Mouse (Mus musculus): ENCODE data around the gene Plxdc1.

Plxdc1 gene

GRCm38 (mm10) chr11:97994539-97995100, 8.4 kb upstream of the Plxdc1 start:
- no peak for ATAC-seq (ENCODE audit: insufficient number of reproducible peaks, low FRiP score, low TSS enrichment)

DNA sequence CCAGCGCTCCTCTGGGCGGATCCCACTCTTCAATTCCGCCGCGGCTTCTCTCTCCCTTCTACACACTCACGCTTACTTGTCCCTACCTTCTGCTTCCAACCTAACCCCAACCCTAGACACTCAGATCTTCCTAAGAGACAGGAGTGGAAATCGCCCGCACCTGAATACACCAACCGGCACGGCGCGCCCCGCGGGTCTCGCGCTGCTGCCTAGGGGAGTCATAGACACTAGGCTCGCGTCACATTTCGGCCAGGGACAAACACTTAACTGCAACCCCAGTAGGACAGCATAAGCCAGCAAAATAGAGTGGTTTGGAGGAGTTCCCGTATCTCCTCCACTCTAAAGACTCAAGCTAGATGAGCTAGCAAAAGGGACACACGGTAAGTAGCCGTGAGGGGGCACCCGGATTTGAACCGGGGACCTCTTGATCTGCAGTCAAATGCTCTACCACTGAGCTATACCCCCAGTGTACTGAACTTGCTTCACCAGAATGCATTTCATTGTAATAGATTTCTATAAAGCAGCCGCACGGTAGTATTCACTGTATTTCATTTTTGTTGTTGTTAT, 2.4 kb upstream of the Plxdc1 start:
- peak; percentile 71; the same call in 1 of the 2 replicates for ATAC-seq (ENCODE audit: insufficient number of reproducible peaks, low FRiP score, low TSS enrichment)

- ATAC-seq (ENCODE audit: insufficient number of reproducible peaks, low FRiP score, low TSS enrichment) = peak; percentile 22; the same call in 1 of the 2 replicates
Observed at GRCm38 (mm10) chr11:97987551-97988526, 1.6 kb upstream of the Plxdc1 start.

- no peak for ATAC-seq (ENCODE audit: insufficient number of reproducible peaks, low FRiP score, low TSS enrichment)
Observed at GRCm38 (mm10) chr11:97986738-97987465, 658 bp upstream of the Plxdc1 start.

- no peak for ATAC-seq (ENCODE audit: insufficient number of reproducible peaks, low FRiP score, low TSS enrichment)
Observed at GRCm38 (mm10) chr11:97983983-97984382, 2.3 kb downstream of the Plxdc1 start.

GRCm38 (mm10) chr11:97983506-97983905, 2.7 kb downstream of the Plxdc1 start:
- no peak for ATAC-seq (ENCODE audit: insufficient number of reproducible peaks, low FRiP score, low TSS enrichment)

GRCm38 (mm10) chr11:97982721-97983120, 3.5 kb downstream of the Plxdc1 start:
- ATAC-seq (ENCODE audit: insufficient number of reproducible peaks, low FRiP score, low TSS enrichment) = no peak

DNA sequence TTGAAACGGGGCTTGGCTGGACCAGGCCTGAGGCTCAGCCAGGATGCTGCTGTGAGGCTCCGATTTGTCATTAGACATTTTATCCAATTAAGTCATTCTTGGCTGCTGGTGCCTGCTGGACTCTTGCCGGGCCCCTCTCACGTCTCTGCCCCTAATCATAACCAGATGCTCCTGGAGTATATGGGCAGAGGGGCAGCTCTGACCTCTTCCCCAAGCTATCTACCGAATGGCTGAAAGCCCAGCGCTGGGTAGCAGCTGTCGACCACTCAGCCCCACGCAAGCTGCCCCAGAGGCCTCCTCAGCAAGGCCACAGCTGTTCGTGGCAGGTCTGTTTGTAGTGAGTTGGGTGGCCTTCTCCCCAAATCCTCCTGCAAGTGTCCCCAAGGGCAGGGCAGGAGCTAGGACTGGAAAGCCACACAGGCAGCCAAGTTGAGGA, 5.7 kb downstream of the Plxdc1 start:
- ATAC-seq (ENCODE audit: insufficient number of reproducible peaks, low FRiP score, low TSS enrichment) = no peak

- ATAC-seq (ENCODE audit: insufficient number of reproducible peaks, low FRiP score, low TSS enrichment) = no peak
Observed at GRCm38 (mm10) chr11:97979824-97980495, 6.3 kb downstream of the Plxdc1 start.

GRCm38 (mm10) chr11:97978392-97978791, 7.9 kb downstream of the Plxdc1 start:
- ATAC-seq (ENCODE audit: insufficient number of reproducible peaks, low FRiP score, low TSS enrichment) = no peak

DNA sequence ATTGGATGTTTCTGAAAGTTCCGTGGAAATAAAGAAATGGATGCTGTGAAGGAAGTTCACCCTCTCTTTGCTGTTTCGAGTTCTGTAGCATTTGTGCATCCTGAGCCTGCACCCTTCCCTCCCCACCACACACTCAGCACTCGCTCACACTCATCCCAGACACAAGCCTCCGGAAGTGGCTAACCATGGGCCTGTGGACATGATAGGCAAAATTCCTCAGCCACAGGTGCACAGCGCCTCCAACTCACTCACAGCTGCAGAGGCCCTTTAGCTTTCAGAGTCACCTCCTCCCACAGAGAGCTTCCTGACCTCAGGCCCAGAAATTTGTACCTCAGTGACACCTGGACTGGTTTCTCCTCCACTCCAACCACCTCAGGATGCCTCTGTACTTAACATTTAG, 8.4 kb downstream of the Plxdc1 start:
- ATAC-seq (ENCODE audit: insufficient number of reproducible peaks, low FRiP score, low TSS enrichment) = no peak

DNA sequence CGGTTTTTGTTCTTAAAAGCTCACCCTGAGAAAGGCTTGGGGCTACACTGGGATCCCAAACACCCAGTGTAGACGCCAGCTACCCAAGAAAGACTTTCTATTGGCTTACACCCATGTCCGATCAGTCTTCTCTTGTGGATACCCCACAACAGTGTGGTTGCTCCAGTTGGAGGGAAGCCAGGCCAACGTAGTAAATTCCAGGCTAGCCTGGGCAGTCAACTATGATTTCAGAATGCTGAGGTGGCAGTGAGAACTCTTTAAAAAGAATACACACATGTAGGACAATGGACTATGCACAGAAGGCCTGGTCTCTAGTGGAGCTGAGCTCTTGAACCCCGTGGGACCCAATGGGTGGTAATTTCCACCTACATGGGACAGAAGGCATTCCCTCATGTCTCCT, 11.5 kb downstream of the Plxdc1 start:
- ATAC-seq (ENCODE audit: insufficient number of reproducible peaks, low FRiP score, low TSS enrichment) = no peak

GRCm38 (mm10) chr11:97974141-97974540, 12.1 kb downstream of the Plxdc1 start:
- no peak for ATAC-seq (ENCODE audit: insufficient number of reproducible peaks, low FRiP score, low TSS enrichment)

- ATAC-seq (ENCODE audit: insufficient number of reproducible peaks, low FRiP score, low TSS enrichment) = no peak
Observed at GRCm38 (mm10) chr11:97972434-97972833, 13.8 kb downstream of the Plxdc1 start.

DNA sequence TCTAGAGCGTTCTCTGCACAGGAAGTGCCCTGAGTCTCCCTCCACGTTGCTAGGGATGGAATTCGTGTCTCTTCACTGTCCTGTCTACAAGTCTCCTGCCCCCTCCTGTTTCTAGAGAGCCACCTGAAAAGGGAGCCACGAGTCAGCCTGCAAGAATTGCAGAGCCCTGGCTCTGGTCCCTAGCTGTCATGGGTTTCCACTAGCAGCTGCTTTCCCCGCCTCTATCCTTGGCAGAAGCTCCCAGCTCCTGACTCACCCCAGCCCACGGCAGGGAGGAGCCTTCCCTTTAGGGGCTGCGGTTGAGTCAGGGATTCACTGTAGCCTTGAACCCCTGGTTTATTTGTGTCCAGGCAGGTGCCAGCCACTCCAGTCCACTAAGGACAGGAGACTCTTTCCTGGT, 15.0 kb downstream of the Plxdc1 start:
- ATAC-seq (ENCODE audit: insufficient number of reproducible peaks, low FRiP score, low TSS enrichment) = no peak

DNA sequence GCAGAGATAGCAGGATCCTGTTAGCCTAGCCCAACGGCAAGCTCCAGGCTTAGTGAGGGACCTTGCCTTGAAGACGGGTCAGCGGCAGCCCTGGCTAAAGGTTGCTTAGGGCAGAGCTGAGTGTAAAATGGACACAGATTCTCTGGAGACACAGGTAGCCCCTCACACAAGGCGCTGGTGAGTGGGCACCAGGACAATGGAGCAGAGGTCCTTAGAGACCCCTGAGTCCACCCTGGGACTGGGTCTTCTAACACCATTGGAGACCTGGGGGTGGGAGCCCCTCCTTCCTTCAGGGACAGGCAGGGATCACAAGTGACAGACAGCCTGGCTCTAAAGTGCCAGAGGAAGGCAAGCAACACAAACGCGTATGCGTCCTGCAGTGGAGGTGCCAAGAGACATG, 15.5 kb downstream of the Plxdc1 start:
- no peak for ATAC-seq (ENCODE audit: insufficient number of reproducible peaks, low FRiP score, low TSS enrichment)

- no peak for ATAC-seq (ENCODE audit: insufficient number of reproducible peaks, low FRiP score, low TSS enrichment)
Observed at GRCm38 (mm10) chr11:97968385-97968784, 17.9 kb downstream of the Plxdc1 start.

- no peak for ATAC-seq (ENCODE audit: insufficient number of reproducible peaks, low FRiP score, low TSS enrichment)
Observed at GRCm38 (mm10) chr11:97967114-97967513, 19.1 kb downstream of the Plxdc1 start.

GRCm38 (mm10) chr11:97960907-97961306, 25.3 kb downstream of the Plxdc1 start:
- 0 out of 2 replicates have a peak, but pooled peaks have one; percentile 36 for ATAC-seq (ENCODE audit: insufficient number of reproducible peaks, low FRiP score, low TSS enrichment)

GRCm38 (mm10) chr11:97959300-97959680, 27.0 kb downstream of the Plxdc1 start:
- ATAC-seq (ENCODE audit: insufficient number of reproducible peaks, low FRiP score, low TSS enrichment) = no peak

Data from cerebellum, adult (tissue).